Mouse (Mus musculus): ENCODE results near the gene Arid5a.

The Arid5a gene

GRCm38 (mm10) chr1:36307121-36307494 is 425 bp upstream of the Arid5a start:
- ChIA-PET POLR2A (interaction anchor here in 3 of 4 experiments (0.5 to 5.1 kb wide), 100 partner anchors 8 to 1609 kb away, joined by 3 to 45 read pairs (median 4); partner anchors contain the start of genes Kansl3 (in 2 of the 3), Ankrd39 (in 1 of the 3), Fam168b (in 1 of the 3) and Fam178b (in 1 of the 3)), CTCF (interaction anchor here in 2 of 4 experiments (0.6 to 4.0 kb wide), 7 partner anchors 12 to 439 kb away, joined by 3 to 17 read pairs (median 4); partner anchors contain the start of gene Ankrd39 (in 1 of the 2))

- POLR2A ChIA-PET, result interaction anchor here in 3 of 4 experiments (0.6 to 5.1 kb wide), 31 partner anchors 8 to 1466 kb away, joined by 3 to 45 read pairs (median 4); partner anchors contain the start of genes Uggt1 (in 2 of the 3), Fam168b (in 1 of the 3) and Kansl3 (in 1 of the 3)
- CTCF ChIA-PET, result interaction anchor here in 3 of 4 experiments (0.6 to 4.0 kb wide), 4 partner anchors 13 to 20 kb away, joined by 4 to 17 read pairs (median 4); no protein-coding TSS in a partner anchor
These were observed 943 bp downstream of the Arid5a start for GRCm38 (mm10) chr1:36308451-36308901.

GRCm38 (mm10) chr1:36308966-36309475 is 1.5 kb downstream of the Arid5a start:
- CTCF ChIA-PET, result interaction anchor here in 2 of 4 experiments (0.9 to 4.0 kb wide), 2 partner anchors 13 to 15 kb away, joined by 4 to 17 read pairs; no protein-coding TSS in a partner anchor

GRCm38 (mm10) chr1:36309498-36309901 is 2.0 kb downstream of the Arid5a start:
- ChIA-PET CTCF (interaction anchor here in 2 of 4 experiments (0.9 to 4.0 kb wide), 2 partner anchors 12 to 15 kb away, joined by 4 to 17 read pairs; no protein-coding TSS in a partner anchor), POLR2A (interaction anchor here (0.5 to 5.1 kb wide), 18 partner anchors 8 to 241 kb away, joined by 3 to 45 read pairs (median 4); partner anchors contain the start of genes Hs6st1 (in 1 of the 4) and Uggt1 (in 1 of the 4))

More at GRCm38 (mm10) chr1:36308966-36309475, 1.5 kb downstream of the Arid5a start:
- POLR2A ChIA-PET, result interaction anchor here (0.5 to 5.1 kb wide), 23 partner anchors 8 to 375 kb away, joined by 3 to 45 read pairs (median 3); partner anchors contain the start of gene Uggt1 (in 1 of the 4)

- ChIA-PET POLR2A (interaction anchor here in 3 of 4 experiments (0.6 to 4.5 kb wide), 17 partner anchors 7 to 102 kb away, joined by 3 to 45 read pairs (median 3); partner anchors contain the start of genes Uggt1 (in 3 of the 3) and Arid5a (in 2 of the 3)), CTCF (interaction anchor here (0.5 to 2.8 kb wide), 5 partner anchors 9 to 287 kb away, joined by 4 to 8 read pairs (median 6); no protein-coding TSS in a partner anchor)
These were observed 7.6 kb downstream of the Arid5a start for GRCm38 (mm10) chr1:36314959-36315775.

- ChIA-PET POLR2A (interaction anchor here in 3 of 4 experiments (0.6 to 4.5 kb wide), 16 partner anchors 7 to 101 kb away, joined by 3 to 45 read pairs (median 4); partner anchors contain the start of genes Uggt1 (in 3 of the 3) and Arid5a (in 2 of the 3)), CTCF (interaction anchor here in 3 of 4 experiments (0.5 to 2.8 kb wide), 4 partner anchors 8 to 222 kb away, joined by 4 to 8 read pairs (median 6); no protein-coding TSS in a partner anchor)
These were observed 8.2 kb downstream of the Arid5a start for GRCm38 (mm10) chr1:36315776-36316100.

- POLR2A ChIA-PET, result interaction anchor here in 3 of 4 experiments (0.6 to 3.5 kb wide), 17 partner anchors 8 to 151 kb away, joined by 3 to 26 read pairs (median 4); partner anchors contain the start of genes Arid5a (in 2 of the 3) and Cnnm4 (in 1 of the 3)
- CTCF ChIA-PET, result interaction anchor here (0.5 to 2.2 kb wide), 20 partner anchors 10 to 425 kb away, joined by 3 to 17 read pairs (median 5); partner anchors contain the start of genes Ankrd39 (in 1 of the 4), Arid5a (in 1 of the 4), Cnnm4 (in 1 of the 4) and Uggt1 (in 1 of the 4)
These were observed 13.6 kb downstream of the Arid5a start for GRCm38 (mm10) chr1:36321164-36321563.

- POLR2A ChIA-PET, result interaction anchor here in 3 of 4 experiments (0.7 to 3.5 kb wide), 20 partner anchors 8 to 309 kb away, joined by 3 to 26 read pairs (median 4); partner anchors contain the start of genes Arid5a (in 2 of the 3), Cnnm4 (in 1 of the 3) and Kansl3 (in 1 of the 3)
- CTCF ChIA-PET, result interaction anchor here (0.5 to 2.2 kb wide), 33 partner anchors 9 to 1562 kb away, joined by 3 to 17 read pairs (median 4); partner anchors contain the start of genes Cnnm4 (in 2 of the 4), Ankrd39 (in 1 of the 4), Arid5a (in 1 of the 4) and Uggt1 (in 1 of the 4)
These were observed 14.5 kb downstream of the Arid5a start for GRCm38 (mm10) chr1:36321829-36322573.

GRCm38 (mm10) chr1:36323076-36323475 is 15.5 kb downstream of the Arid5a start:
- ChIA-PET POLR2A (interaction anchor here in 3 of 4 experiments (0.6 to 3.5 kb wide), 8 partner anchors 10 to 224 kb away, joined by 3 to 26 read pairs (median 6); partner anchors contain the start of genes Arid5a (in 2 of the 3), Ankrd39 (in 1 of the 3) and Kansl3 (in 1 of the 3)), CTCF (interaction anchor here in 3 of 4 experiments (1.1 to 2.2 kb wide), 6 partner anchors 15 to 178 kb away, joined by 3 to 8 read pairs (median 6); partner anchors contain the start of gene Arid5a (in 2 of the 3))

- ChIA-PET POLR2A (interaction anchor here (0.6 to 3.8 kb wide), 30 partner anchors 8 to 447 kb away, joined by 3 to 27 read pairs (median 4); partner anchors contain the start of genes Arid5a (in 3 of the 4), Ankrd39 (in 1 of the 4), Cnnm3 (in 1 of the 4) and Kansl3 (in 1 of the 4)), CTCF (interaction anchor here (0.6 to 2.5 kb wide), 64 partner anchors 9 to 1427 kb away, joined by 3 to 21 read pairs (median 4); partner anchors contain the start of genes Arid5a (in 4 of the 4) and Ankrd39 (in 3 of the 4))
These were observed 16.4 kb downstream of the Arid5a start for GRCm38 (mm10) chr1:36323746-36324448.

GRCm38 (mm10) chr1:36325900-36326321 is 18.4 kb downstream of the Arid5a start:
- CTCF ChIA-PET, result interaction anchor here in 1 of 4 experiments (0.5 to 2.5 kb wide), 3 partner anchors 19 to 185 kb away, joined by 3 to 12 read pairs (median 4); partner anchors contain the start of gene Arid5a
- POLR2A ChIA-PET, result interaction anchor here in 2 of 4 experiments (0.8 to 3.8 kb wide), 6 partner anchors 9 to 178 kb away, joined by 3 to 27 read pairs (median 4); partner anchors contain the start of gene Arid5a (in 2 of the 2)

- CTCF ChIA-PET, result interaction anchor here in 1 of 4 experiments (0.5 kb wide), 1 partner anchor 12 kb away, joined by 3 read pairs; no protein-coding TSS in a partner anchor
These were observed 19.3 kb downstream of the Arid5a start for GRCm38 (mm10) chr1:36326815-36327214.

GRCm38 (mm10) chr1:36331743-36332142 is 24.2 kb downstream of the Arid5a start:
- CTCF ChIA-PET, result interaction anchor here in 2 of 4 experiments (0.5 to 1.8 kb wide), 2 partner anchors 10 to 362 kb away, joined by 4 to 7 read pairs; no protein-coding TSS in a partner anchor
- POLR2A ChIA-PET, result interaction anchor here in 3 of 4 experiments (0.6 to 2.9 kb wide), 5 partner anchors 8 to 22 kb away, joined by 4 to 18 read pairs (median 5); no protein-coding TSS in a partner anchor

More at GRCm38 (mm10) chr1:36326815-36327214, 19.3 kb downstream of the Arid5a start:
- POLR2A ChIA-PET, result interaction anchor here in 2 of 4 experiments (0.8 to 3.8 kb wide), 5 partner anchors 9 to 102 kb away, joined by 3 to 27 read pairs (median 3); partner anchors contain the start of gene Arid5a (in 2 of the 2)

- CTCF ChIA-PET, result interaction anchor here (0.5 to 2.4 kb wide), 5 partner anchors 9 to 185 kb away, joined by 4 to 9 read pairs (median 5); no protein-coding TSS in a partner anchor
- POLR2A ChIA-PET, result interaction anchor here (0.6 to 2.9 kb wide), 16 partner anchors 9 to 931 kb away, joined by 3 to 18 read pairs (median 4); partner anchors contain the start of gene Arid5a (in 2 of the 4)
These were observed 25.7 kb downstream of the Arid5a start for GRCm38 (mm10) chr1:36332955-36333887.

Measured in embryonic stem cell, embryonic (primary cell).